Mouse (Mus musculus): ENCODE measurements around the gene Olfr738.

The Olfr738 gene

DNA sequence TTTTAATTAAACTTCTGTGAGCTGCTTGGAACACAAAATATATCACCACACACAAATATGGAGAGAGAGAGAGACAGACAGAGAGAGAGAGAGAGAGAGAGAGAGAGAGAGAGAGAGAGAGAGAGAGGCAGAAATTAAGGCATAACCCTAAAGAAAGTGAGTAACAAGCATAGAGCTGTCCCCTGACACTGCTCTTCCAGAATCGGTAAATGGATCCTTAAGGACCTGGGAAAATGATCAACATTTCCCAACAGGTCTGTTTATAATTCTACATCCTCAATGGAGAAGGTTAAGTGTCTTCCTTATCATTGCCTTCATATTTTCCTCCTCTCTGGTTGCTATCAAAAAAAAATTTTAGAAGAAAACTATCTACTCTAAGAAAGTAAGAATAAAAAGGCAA, at the start of gene Olfr738:
TSS of gene Olfr738 (plus strand) at position 301 of the 400 bp plus-strand sequence.
- DNase-seq, result no peak

DNA sequence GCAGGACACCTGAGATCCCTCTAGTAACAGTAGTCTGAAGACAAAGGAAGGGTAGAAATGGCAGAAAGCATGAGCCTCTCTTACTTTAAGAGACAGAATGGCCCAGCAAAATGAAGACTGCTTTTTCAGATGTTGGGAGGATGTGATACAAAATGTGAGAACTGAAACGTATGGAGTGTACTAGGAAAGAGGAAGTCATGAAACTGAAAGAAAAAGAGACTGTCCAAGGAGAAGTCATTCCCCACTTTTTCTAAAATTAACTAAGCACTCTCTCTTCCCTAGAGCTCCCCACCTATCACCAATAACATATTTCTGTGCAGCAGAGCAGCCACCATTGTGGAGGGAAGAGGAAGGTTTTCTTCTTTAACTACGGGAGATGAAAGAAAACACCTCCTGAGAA, 49.8 kb upstream of the Olfr738 start, which contains the start of gene Tlr11:
TSS of gene Tlr11 (plus strand) at position 322 of the 400 bp plus-strand sequence.
- DNase-seq, result no peak

- no peak for DNase-seq
Measured at GRCm38 (mm10) chr14:50360480-50360879, 46.9 kb upstream of the Olfr738 start.

DNA sequence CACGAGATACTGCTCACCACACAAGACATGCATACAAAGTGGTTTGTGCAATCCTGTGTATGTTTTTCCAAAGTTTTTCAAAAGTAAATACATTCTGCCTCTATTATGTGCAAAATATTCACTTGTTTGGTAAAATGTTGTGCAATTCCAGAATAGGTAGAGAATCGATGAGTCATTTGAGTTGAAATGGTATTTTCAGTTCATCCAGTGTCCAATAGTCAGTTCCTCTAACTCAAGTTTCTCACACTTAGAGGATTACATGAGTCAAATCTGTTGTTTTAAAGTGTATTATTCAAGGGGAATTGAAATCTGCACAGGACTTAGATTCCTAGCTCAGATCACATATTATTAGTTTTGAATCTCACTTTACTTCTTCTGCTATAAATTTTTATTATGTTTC, 43.8 kb upstream of the Olfr738 start:
- no peak for DNase-seq

DNA sequence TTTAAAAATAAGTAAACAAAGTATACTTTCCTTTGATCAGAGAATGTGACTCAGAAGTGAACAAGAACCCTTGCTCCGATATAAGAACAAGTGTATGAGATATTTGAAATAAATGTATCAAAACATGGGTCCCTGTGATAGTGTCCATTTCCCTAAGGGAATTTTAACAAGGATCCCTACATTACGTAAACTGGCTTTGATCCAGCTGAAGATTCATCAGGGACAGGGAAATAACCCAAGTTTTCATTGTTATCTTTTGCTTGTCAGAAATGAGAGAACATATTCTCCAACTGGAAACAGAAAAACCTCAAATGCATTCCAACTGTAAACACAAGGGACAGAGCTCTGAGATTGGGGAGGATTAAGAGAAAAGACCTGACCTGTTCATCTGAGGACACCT, 26.5 kb upstream of the Olfr738 start, which contains the start of gene Olfr736:
TSS of gene Olfr736 (plus strand) at position 301 of the 400 bp plus-strand sequence.
- no peak for DNase-seq

- no peak for DNase-seq
Measured at GRCm38 (mm10) chr14:50418326-50418725, 11.0 kb downstream of the Olfr738 start, which contains the start of gene Olfr739. TSS of gene Olfr739 (plus strand) at chr14:50418626.

- DNase-seq, result no peak
Measured at GRCm38 (mm10) chr14:50445245-50445644, 37.9 kb downstream of the Olfr738 start, which contains the start of gene Olfr740. TSS of gene Olfr740 (plus strand) at chr14:50445545.

Measured in right cerebral cortex, postnatal 25 days (tissue).